Mouse (Mus musculus): ENCODE measurements around the gene Tcf7l1. TPM values are rescaled to one million over a fixed set of nuclear protein-coding genes. Genes with fewer than 3 reads are reported as not detected.

The Tcf7l1 gene
- polyA plus RNA-seq, 1 experiment from 2014 or later, result 17.0 TPM

DNA sequence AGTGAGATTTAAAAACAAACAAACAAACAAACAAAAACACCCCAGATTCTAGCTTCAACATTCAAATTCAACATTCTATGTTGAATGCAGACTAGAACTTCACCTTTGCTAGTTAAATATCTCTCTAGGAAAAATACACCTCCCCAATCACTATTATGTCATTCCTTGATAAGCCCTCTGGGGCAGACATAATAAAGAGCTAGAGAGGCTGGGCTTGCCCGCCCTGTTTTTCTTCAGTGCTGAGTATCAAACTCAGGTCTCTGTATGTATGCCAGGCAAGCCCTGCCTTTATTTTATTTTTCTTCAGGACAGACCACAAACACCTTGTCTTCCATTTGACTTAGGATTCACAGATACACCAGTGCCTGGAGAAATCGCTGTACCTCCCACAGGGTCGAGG, 14.8 kb downstream of the Tcf7l1 start:
- 50% methylated on average over 3 of the region's 3 CpGs for WGBS
- H3K4me2 ChIP-seq (replicated peaks; ENCODE audit: low read depth, low read length), result no peak overlapping the region
- 0 out of 2 replicates have a peak, but pooled peaks cover 3% of the 10 kb centered on the region for H3K36me3 ChIP-seq (ENCODE audit: control insufficient read depth, insufficient read depth, low read length)
- DNase-seq (ENCODE audit: low spot score), result no peak
- H3K9me3 ChIP-seq (ENCODE audit: control insufficient read depth, low read length), result no peaks in the 10 kb centered on the region
- H3K27ac ChIP-seq (ENCODE audit: low read depth, low read length), result no peak overlapping the region
- no peak overlapping the region for H3K9ac ChIP-seq (ENCODE audit: low read depth, low read length)
- no peaks in the 10 kb centered on the region for H3K4me1 ChIP-seq (replicated peaks; ENCODE audit: control insufficient read depth, insufficient read depth, low read length)
- no peak for ATAC-seq (ENCODE audit: low FRiP score)
- H3K27me3 ChIP-seq (ENCODE audit: control insufficient read depth, insufficient read depth, low read length), result no peaks in the 10 kb centered on the region
- H3K4me3 ChIP-seq (ENCODE audit: low read depth, low read length), result no peak overlapping the region

DNA sequence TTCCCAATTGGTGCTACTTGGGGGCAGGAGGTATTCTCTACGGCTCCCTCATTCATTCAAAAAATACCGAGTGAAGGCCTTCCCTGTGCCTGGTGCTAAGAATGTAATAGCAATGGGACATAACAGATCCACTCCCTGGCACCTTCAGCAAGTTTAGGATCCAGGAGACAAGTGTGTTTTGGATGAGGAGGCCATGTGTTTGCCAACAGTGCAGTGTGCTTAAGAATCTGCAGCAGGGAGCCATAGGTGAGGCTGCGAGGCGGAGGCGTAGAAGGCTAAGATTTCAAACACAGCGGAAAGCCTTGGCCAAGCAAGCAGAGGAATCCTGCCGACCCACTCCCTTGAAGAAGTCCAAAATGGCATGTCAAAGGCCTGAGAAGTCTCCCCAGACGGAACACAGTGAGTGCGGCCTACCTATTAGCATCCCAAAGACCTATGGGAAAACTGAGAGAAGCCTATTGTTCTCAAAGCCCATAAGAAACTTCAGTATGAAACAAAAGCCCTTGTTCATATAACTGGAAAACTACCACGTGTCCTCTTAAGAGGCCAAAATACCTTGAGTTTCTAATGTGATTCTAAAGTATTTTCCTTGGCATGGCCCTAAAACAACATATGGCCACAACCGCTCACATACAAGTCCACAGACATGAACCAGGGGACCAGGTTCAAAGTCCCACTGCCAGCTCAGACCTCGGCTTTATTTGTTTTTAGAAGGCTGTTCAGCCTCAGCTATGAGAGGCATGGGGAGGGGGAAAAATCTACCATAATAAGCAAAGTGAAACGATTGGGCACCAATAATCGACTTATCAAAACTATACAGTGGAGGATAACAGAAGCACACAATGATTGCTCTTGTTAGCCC, 18.9 kb downstream of the Tcf7l1 start:
- Histone ChIP-seq H3K4me2 (replicated peaks; ENCODE audit: low read depth, low read length) (no peak overlapping the region), H3K4me1 (replicated peaks; ENCODE audit: control insufficient read depth, insufficient read depth, low read length) (no peaks in the 10 kb centered on the region), H3K4me3 (ENCODE audit: low read depth, low read length) (no peak overlapping the region), H3K27ac (ENCODE audit: low read depth, low read length) (no peak overlapping the region), H3K9ac (ENCODE audit: low read depth, low read length) (no peak overlapping the region), H3K9me3 (ENCODE audit: control insufficient read depth, low read length) (no peaks in the 10 kb centered on the region), H3K36me3 (ENCODE audit: control insufficient read depth, insufficient read depth, low read length) (no peaks in the 10 kb centered on the region), H3K27me3 (ENCODE audit: control insufficient read depth, insufficient read depth, low read length) (no peaks in the 10 kb centered on the region)
- DNase-seq (ENCODE audit: low spot score) (no peak), ATAC-seq (ENCODE audit: low FRiP score) (no peak)
- 75% methylated on average over 14 of the region's 14 CpGs for WGBS

GRCm38 (mm10) chr6:72769343-72769742, 19.7 kb downstream of the Tcf7l1 start:
- Histone ChIP-seq H3K4me3 (ENCODE audit: low read depth, low read length) (no peak overlapping the region), H3K36me3 (ENCODE audit: control insufficient read depth, insufficient read depth, low read length) (no peaks in the 10 kb centered on the region), H3K9ac (ENCODE audit: low read depth, low read length) (no peak overlapping the region), H3K27ac (ENCODE audit: low read depth, low read length) (no peak overlapping the region), H3K4me2 (replicated peaks; ENCODE audit: low read depth, low read length) (no peak overlapping the region), H3K9me3 (ENCODE audit: control insufficient read depth, low read length) (no peaks in the 10 kb centered on the region), H3K27me3 (ENCODE audit: control insufficient read depth, insufficient read depth, low read length) (no peaks in the 10 kb centered on the region), H3K4me1 (replicated peaks; ENCODE audit: control insufficient read depth, insufficient read depth, low read length) (no peaks in the 10 kb centered on the region)
- DNase-seq (ENCODE audit: low spot score), result no peak
- WGBS, result 89% methylated on average over 13 of the region's 13 CpGs
- no peak for ATAC-seq (ENCODE audit: low FRiP score)

DNA sequence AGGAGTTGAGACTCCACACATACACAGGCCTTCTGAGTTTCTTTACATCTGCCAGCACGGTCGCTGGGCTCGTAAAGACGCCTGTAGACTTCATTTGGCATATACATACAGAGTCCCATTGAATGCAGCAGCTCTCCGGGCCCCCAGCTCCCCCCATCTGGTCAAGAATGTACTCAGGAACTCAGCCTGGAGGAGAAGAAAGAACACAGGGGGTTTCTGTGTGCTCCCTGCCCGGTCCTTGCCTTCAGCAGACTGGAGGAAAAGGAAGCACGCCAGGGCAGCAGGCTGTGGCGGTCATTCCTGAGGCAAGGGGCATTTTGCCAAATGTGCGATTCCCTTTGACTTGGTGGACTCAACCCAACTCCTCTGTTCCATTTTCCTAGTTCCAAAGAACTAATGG, 20.2 kb downstream of the Tcf7l1 start:
- WGBS, result 86% methylated on average over 9 of the region's 9 CpGs

GRCm38 (mm10) chr6:72768097-72768496, 21.0 kb downstream of the Tcf7l1 start:
- Histone ChIP-seq H3K9me3 (ENCODE audit: control insufficient read depth, low read length) (no peaks in the 10 kb centered on the region), H3K4me3 (ENCODE audit: low read depth, low read length) (no peak overlapping the region), H3K27me3 (ENCODE audit: control insufficient read depth, insufficient read depth, low read length) (no peaks in the 10 kb centered on the region), H3K4me1 (replicated peaks; ENCODE audit: control insufficient read depth, insufficient read depth, low read length) (no peaks in the 10 kb centered on the region), H3K9ac (ENCODE audit: low read depth, low read length) (no peak overlapping the region), H3K36me3 (ENCODE audit: control insufficient read depth, insufficient read depth, low read length) (no peaks in the 10 kb centered on the region), H3K4me2 (replicated peaks; ENCODE audit: low read depth, low read length) (no peak overlapping the region), H3K27ac (ENCODE audit: low read depth, low read length) (no peak overlapping the region)
- no peak for ATAC-seq (ENCODE audit: low FRiP score)
- DNase-seq (ENCODE audit: low spot score), result no peak
- 95% methylated on average over 9 of the region's 9 CpGs for WGBS

More for the DNA sequence above, 20.2 kb downstream of the Tcf7l1 start:
- no peak for DNase-seq (ENCODE audit: low spot score)
- no peaks in the 10 kb centered on the region for H3K9me3 ChIP-seq (ENCODE audit: control insufficient read depth, low read length)
- H3K27ac ChIP-seq (ENCODE audit: low read depth, low read length), result no peak overlapping the region
- H3K36me3 ChIP-seq (ENCODE audit: control insufficient read depth, insufficient read depth, low read length), result no peaks in the 10 kb centered on the region
- no peak for ATAC-seq (ENCODE audit: low FRiP score)
- H3K4me1 ChIP-seq (replicated peaks; ENCODE audit: control insufficient read depth, insufficient read depth, low read length), result no peaks in the 10 kb centered on the region
- no peak overlapping the region for H3K9ac ChIP-seq (ENCODE audit: low read depth, low read length)
- H3K4me2 ChIP-seq (replicated peaks; ENCODE audit: low read depth, low read length), result no peak overlapping the region
- no peak overlapping the region for H3K4me3 ChIP-seq (ENCODE audit: low read depth, low read length)
- H3K27me3 ChIP-seq (ENCODE audit: control insufficient read depth, insufficient read depth, low read length), result no peaks in the 10 kb centered on the region

- no peak for DNase-seq (ENCODE audit: low spot score)
These were observed 25.4 kb downstream of the Tcf7l1 start for GRCm38 (mm10) chr6:72763616-72764015.

DNA sequence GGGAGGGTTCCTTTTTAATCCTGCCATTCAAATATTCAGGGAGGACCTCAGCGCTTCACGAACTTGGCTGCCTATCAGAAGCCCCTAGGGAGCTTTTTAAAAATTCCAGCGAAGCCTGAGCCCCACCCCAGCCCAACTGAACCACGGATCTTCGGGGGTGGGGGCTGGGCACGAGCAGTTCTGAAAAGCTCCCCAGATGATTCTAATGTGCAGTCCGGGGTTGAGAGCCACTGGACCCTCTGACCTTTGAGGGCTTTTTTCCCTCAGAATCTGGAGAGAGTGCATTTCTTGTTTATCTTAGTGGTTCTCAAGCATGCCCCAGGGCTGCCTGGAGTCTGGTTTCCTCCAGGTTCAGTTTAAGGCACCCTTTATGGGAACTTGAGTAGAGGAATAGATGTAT, 27.4 kb downstream of the Tcf7l1 start:
- H3K27me3 ChIP-seq (ENCODE audit: control insufficient read depth, insufficient read depth, low read length), result no peaks in the 10 kb centered on the region
- 27% methylated on average over 7 of the region's 7 CpGs for WGBS
- no peak overlapping the region for H3K4me3 ChIP-seq (ENCODE audit: low read depth, low read length)
- no peaks in the 10 kb centered on the region for H3K4me1 ChIP-seq (replicated peaks; ENCODE audit: control insufficient read depth, insufficient read depth, low read length)
- no peaks in the 10 kb centered on the region for H3K36me3 ChIP-seq (ENCODE audit: control insufficient read depth, insufficient read depth, low read length)
- no peak for ATAC-seq (ENCODE audit: low FRiP score)
- no peak for DNase-seq (ENCODE audit: low spot score)
- no peak overlapping the region for H3K9ac ChIP-seq (ENCODE audit: low read depth, low read length)
- H3K9me3 ChIP-seq (ENCODE audit: control insufficient read depth, low read length), result no peaks in the 10 kb centered on the region
- no peak overlapping the region for H3K27ac ChIP-seq (ENCODE audit: low read depth, low read length)
- no peak overlapping the region for H3K4me2 ChIP-seq (replicated peaks; ENCODE audit: low read depth, low read length)

More at GRCm38 (mm10) chr6:72763616-72764015, 25.4 kb downstream of the Tcf7l1 start:
- Histone ChIP-seq H3K27ac (ENCODE audit: low read depth, low read length) (no peak overlapping the region), H3K27me3 (ENCODE audit: control insufficient read depth, insufficient read depth, low read length) (no peaks in the 10 kb centered on the region), H3K36me3 (ENCODE audit: control insufficient read depth, insufficient read depth, low read length) (no peaks in the 10 kb centered on the region), H3K9ac (ENCODE audit: low read depth, low read length) (no peak overlapping the region), H3K4me1 (replicated peaks; ENCODE audit: control insufficient read depth, insufficient read depth, low read length) (no peaks in the 10 kb centered on the region), H3K4me2 (replicated peaks; ENCODE audit: low read depth, low read length) (no peak overlapping the region), H3K9me3 (ENCODE audit: control insufficient read depth, low read length) (no peaks in the 10 kb centered on the region), H3K4me3 (ENCODE audit: low read depth, low read length) (no peak overlapping the region)
- 51% methylated on average over 11 of the region's 11 CpGs for WGBS
- ATAC-seq (ENCODE audit: low FRiP score), result no peak

DNA sequence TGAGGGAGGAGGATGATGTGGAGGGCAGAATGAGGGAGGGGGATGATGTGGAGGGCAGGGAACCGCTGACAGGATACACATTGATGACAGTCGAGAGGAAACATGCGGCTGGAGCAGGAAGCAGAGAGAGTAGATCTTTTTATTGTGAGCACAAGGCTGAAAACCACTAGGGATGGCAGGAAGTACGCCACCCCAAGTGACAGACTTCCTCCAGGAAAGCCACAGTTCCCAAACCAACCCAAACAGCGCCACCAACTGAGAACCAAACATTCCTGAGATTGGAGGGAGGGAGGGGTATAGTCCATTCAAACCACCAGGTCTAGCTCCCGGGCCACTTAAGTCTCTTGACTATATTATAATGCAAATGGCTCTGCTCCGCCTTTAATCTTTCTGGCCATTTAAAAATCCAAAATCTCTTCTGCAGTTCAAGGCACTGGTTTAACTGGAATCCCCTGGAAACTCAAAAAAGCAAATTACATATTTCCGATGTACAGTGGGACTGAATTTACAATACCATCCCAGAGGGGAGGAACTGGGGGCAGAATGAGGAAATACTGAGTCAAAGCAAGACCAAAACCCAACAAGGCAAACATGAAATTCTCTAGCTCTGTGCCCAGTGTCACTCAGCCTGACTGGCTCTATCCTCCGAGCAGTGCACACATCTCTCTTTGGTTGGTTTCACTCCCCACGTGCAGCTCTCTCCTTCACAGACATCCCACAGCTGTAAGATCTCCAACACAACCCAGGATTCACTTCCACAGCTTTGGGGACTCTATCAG, 30.6 kb downstream of the Tcf7l1 start:
- Histone ChIP-seq H3K9ac (ENCODE audit: low read depth, low read length) (no peak overlapping the region), H3K4me1 (replicated peaks; ENCODE audit: control insufficient read depth, insufficient read depth, low read length) (no peaks in the 10 kb centered on the region), H3K27ac (ENCODE audit: low read depth, low read length) (no peak overlapping the region), H3K27me3 (ENCODE audit: control insufficient read depth, insufficient read depth, low read length) (no peaks in the 10 kb centered on the region), H3K9me3 (ENCODE audit: control insufficient read depth, low read length) (no peaks in the 10 kb centered on the region), H3K4me2 (replicated peaks; ENCODE audit: low read depth, low read length) (no peak overlapping the region), H3K4me3 (ENCODE audit: low read depth, low read length) (no peak overlapping the region), H3K36me3 (ENCODE audit: control insufficient read depth, insufficient read depth, low read length) (no peaks in the 10 kb centered on the region)
- DNase-seq (ENCODE audit: low spot score) (no peak), ATAC-seq (ENCODE audit: low FRiP score) (no peak)
- 53% methylated on average over 10 of the region's 10 CpGs for WGBS

All from hindbrain, embryonic 11.5 days (tissue).